Mouse (Mus musculus): ENCODE results near the gene Hbp1.

GRCm38 (mm10) chr12:31971547-31971946 is 21.2 kb upstream of the Hbp1 start:
- TF ChIP-seq CTCF (IDR thresholded peaks at IDR 0.05; ENCODE audit: low read depth) (no peak), EP300 (IDR thresholded peaks at IDR 0.05; ENCODE audit: low read depth) (no peak)
